Mouse (Mus musculus): ENCODE data around the gene Mmab.

Mmab gene

GRCm38 (mm10) chr5:114428621-114429020, 15.2 kb downstream of the Mmab start:
- no peak for DNase-seq (ENCODE audit: low spot score)

GRCm38 (mm10) chr5:114426732-114427131, 17.1 kb downstream of the Mmab start:
- DNase-seq (ENCODE audit: low spot score): no peak

GRCm38 (mm10) chr5:114423961-114424360, 19.9 kb downstream of the Mmab start:
- DNase-seq (ENCODE audit: low spot score): no peak

GRCm38 (mm10) chr5:114422591-114422990, 21.3 kb downstream of the Mmab start:
- no peak for DNase-seq (ENCODE audit: low spot score)

- DNase-seq (ENCODE audit: low spot score): no peak
These were observed 22.1 kb downstream of the Mmab start for GRCm38 (mm10) chr5:114421561-114422298.

GRCm38 (mm10) chr5:114418541-114418940, 25.3 kb downstream of the Mmab start:
- DNase-seq (ENCODE audit: low spot score): no peak

GRCm38 (mm10) chr5:114416855-114417254, 27.0 kb downstream of the Mmab start:
- DNase-seq (ENCODE audit: low spot score): no peak

GRCm38 (mm10) chr5:114415606-114416005, 28.3 kb downstream of the Mmab start:
- DNase-seq (ENCODE audit: low spot score): no peak

GRCm38 (mm10) chr5:114413067-114413735, 30.7 kb downstream of the Mmab start:
- DNase-seq (ENCODE audit: low spot score): no peak

- no peak for DNase-seq (ENCODE audit: low spot score)
These were observed 31.4 kb downstream of the Mmab start for GRCm38 (mm10) chr5:114412361-114412998.

- DNase-seq (ENCODE audit: low spot score): no peak
These were observed 33.4 kb downstream of the Mmab start for GRCm38 (mm10) chr5:114410429-114410828.

GRCm38 (mm10) chr5:114408846-114409245, 35.0 kb downstream of the Mmab start:
- no peak for DNase-seq (ENCODE audit: low spot score)

GRCm38 (mm10) chr5:114407810-114408209, 36.0 kb downstream of the Mmab start:
- DNase-seq (ENCODE audit: low spot score): no peak

- no peak for DNase-seq (ENCODE audit: low spot score)
These were observed 36.6 kb downstream of the Mmab start for GRCm38 (mm10) chr5:114407269-114407668.

GRCm38 (mm10) chr5:114406592-114406991, 37.3 kb downstream of the Mmab start:
- no peak for DNase-seq (ENCODE audit: low spot score)

- DNase-seq (ENCODE audit: low spot score): no peak
These were observed 50.7 kb downstream of the Mmab start for GRCm38 (mm10) chr5:114393169-114393568.

GRCm38 (mm10) chr5:114384448-114384847, 59.4 kb downstream of the Mmab start:
- no peak for DNase-seq (ENCODE audit: low spot score)

GRCm38 (mm10) chr5:114383184-114383904, 60.5 kb downstream of the Mmab start:
- no peak for DNase-seq (ENCODE audit: low spot score)

Data from urinary bladder, postnatal 10 days (tissue).